Mouse (Mus musculus) forebrain, embryonic 15.5 days (tissue): ENCODE measurements around the gene Trim15. TPM values are rescaled to one million over a fixed set of nuclear protein-coding genes. Genes with fewer than 3 reads are reported as not detected.
A peak's percentile ranks its signal among the peaks of the same experiment; 100 is the strongest.
"Not testable (repeated sequence)": the region's sequence is repeated elsewhere in the genome, so short reads cannot be mapped to it uniquely, and the experiment has no call there.

Experiments
- ATAC-seq: fragments of 200-750 bp; cut with Nextera tagmentation; replicated peaks from 2 replicates; pipeline ENCODE4 v1.8.0; 2017; ENCODE audit warnings: mild to moderate bottlenecking, moderate TSS enrichment, moderate library complexity
- H3K27ac ChIP-seq: fragments of 300-500 bp; sonication (generic); replicated peaks from 2 replicates; pipeline ENCODE4 v1.5.1; 2015; ENCODE audit warnings: mild to moderate bottlenecking, inconsistent platforms
- H3K27me3 ChIP-seq: fragments of 300-500 bp; sonication (generic); 2 replicates; pipeline ENCODE4 v1.6.1; 2015; ENCODE audit warnings: inconsistent platforms
- H3K36me3 ChIP-seq: fragments of 300-500 bp; sonication (generic); 2 replicates; pipeline ENCODE4 v1.6.1; 2015; ENCODE audit warnings: mild to moderate bottlenecking, inconsistent platforms
- H3K4me1 ChIP-seq: fragments of 300-500 bp; sonication (generic); 2 replicates; pipeline ENCODE4 v1.6.1; 2015; ENCODE audit warnings: inconsistent platforms
- H3K4me2 ChIP-seq: fragments of 300-500 bp; sonication (generic); replicated peaks from 2 replicates; pipeline ENCODE4 v1.6.1; 2015; ENCODE audit warnings: mild to moderate bottlenecking, inconsistent platforms
- H3K4me3 ChIP-seq: fragments of 300-500 bp; sonication (generic); 2 replicates; pipeline ENCODE4 v1.5.1; 2015; ENCODE audit warnings: mild to moderate bottlenecking, inconsistent platforms
- H3K9ac ChIP-seq: fragments of 300-500 bp; sonication (generic); replicated peaks from 2 replicates; pipeline ENCODE4 v1.6.1; 2015; ENCODE audit warnings: mild to moderate bottlenecking, inconsistent platforms
- H3K9me3 ChIP-seq: fragments of 300-500 bp; sonication (generic); 2 replicates; pipeline ENCODE4 v1.6.1; 2016; ENCODE audit warnings: inconsistent platforms
- WGBS: fragments of 180-500 bp; shearing (Covaris S2); methylation state at CpG from one replicate; pipeline ENCODE4 v1.1.7; 2015; ENCODE audit warnings: mixed read lengths; 5-methylcytosine and 5-hydroxymethylcytosine counted together
- polyA plus RNA-seq: library from polyadenylated mRNA; unstranded; fragments of >200 nt; fragmentation: Nextera tagmentation; extraction: Ambion mirVana; gene quantifications from 2 replicates; pipeline ENCODE4 v1.2.1, GENCODE M21; 2015

Gene Trim15
- polyA plus RNA-seq, 1 experiment from 2014 or later = 0.18 TPM

GRCm38 (mm10) chr17:36839001-36839400, 28.0 kb downstream of the Trim15 start:
- Histone ChIP-seq H3K9me3 (no peaks in the 10 kb centered on the region), H3K27ac (no peak overlapping the region), H3K4me1 (peaks cover 21% of the 10 kb centered on the region), H3K9ac (no peak overlapping the region), H3K27me3 (no peaks in the 10 kb centered on the region), H3K4me3 (no peak overlapping the region), H3K4me2 (no peak overlapping the region), H3K36me3 (no peaks in the 10 kb centered on the region)
- no peak for ATAC-seq
- whole genome bisulfite sequencing = 92% methylated on average over 5 of the region's 5 CpGs

- peak within 1 kb of the TSS; percentile 66 for H3K4me2 ChIP-seq
- peak within 1 kb of the TSS; percentile 88 for H3K27ac ChIP-seq
- H3K9me3 ChIP-seq = no peaks in the 10 kb centered on the region
- peak within 1 kb of the TSS; percentile 75 for H3K9ac ChIP-seq
- H3K4me3 ChIP-seq = peak within 1 kb of the TSS; percentile 75
- H3K36me3 ChIP-seq = no peaks in the 10 kb centered on the region
- H3K27me3 ChIP-seq = no peaks in the 10 kb centered on the region
- under 1% methylated on average over 57 of the region's 58 CpGs for WGBS
- ATAC-seq = peak; percentile 99
- H3K4me1 ChIP-seq = peaks cover 21% of the 10 kb centered on the region
These were observed 29.9 kb downstream of the Trim15 start, which contains the start of gene Trim26 for GRCm38 (mm10) chr17:36836874-36837647. Gene Trim26, plus strand, starts transcription at chr17:36837134.

GRCm38 (mm10) chr17:36836427-36836812, 30.6 kb downstream of the Trim15 start:
- peak overlapping the region; percentile 52 for H3K9ac ChIP-seq
- no peaks in the 10 kb centered on the region for H3K27me3 ChIP-seq
- H3K4me2 ChIP-seq = peak overlapping the region; percentile 66
- H3K4me1 ChIP-seq = peaks cover 21% of the 10 kb centered on the region
- H3K27ac ChIP-seq = peak overlapping the region; percentile 88
- peak; percentile 50 for ATAC-seq
- peak overlapping the region; percentile 75 for H3K4me3 ChIP-seq
- no peaks in the 10 kb centered on the region for H3K9me3 ChIP-seq
- 13% methylated on average over 3 of the region's 3 CpGs for whole genome bisulfite sequencing
- no peaks in the 10 kb centered on the region for H3K36me3 ChIP-seq

GRCm38 (mm10) chr17:36835591-36836426, 31.2 kb downstream of the Trim15 start:
- Histone ChIP-seq H3K36me3 (no peaks in the 10 kb centered on the region), H3K4me3 (no peak overlapping the region), H3K9me3 (no peaks in the 10 kb centered on the region), H3K4me1 (peaks cover 21% of the 10 kb centered on the region), H3K27me3 (no peaks in the 10 kb centered on the region), H3K27ac (peak overlapping the region; percentile 88; the same call in 1 of the 2 replicates), H3K9ac (no peak overlapping the region), H3K4me2 (peak overlapping the region; percentile 66)
- ATAC-seq = no peak
- 34% methylated on average over 12 of the region's 12 CpGs for WGBS

GRCm38 (mm10) chr17:36832694-36833093, 34.3 kb downstream of the Trim15 start:
- Histone ChIP-seq H3K4me3 (no peak overlapping the region), H3K9ac (no peak overlapping the region), H3K4me1 (peaks cover 13% of the 10 kb centered on the region), H3K36me3 (no peaks in the 10 kb centered on the region), H3K27me3 (no peaks in the 10 kb centered on the region), H3K9me3 (no peaks in the 10 kb centered on the region), H3K27ac (no peak overlapping the region), H3K4me2 (no peak overlapping the region)
- WGBS = 62% methylated on average over 4 of the region's 4 CpGs
- no peak for ATAC-seq

GRCm38 (mm10) chr17:36830470-36830869, 36.5 kb downstream of the Trim15 start:
- whole genome bisulfite sequencing = 78% methylated on average over 3 of the region's 3 CpGs
- no peak overlapping the region for H3K4me3 ChIP-seq
- no peak for ATAC-seq

GRCm38 (mm10) chr17:36828488-36828887, 38.5 kb downstream of the Trim15 start:
- no peaks in the 10 kb centered on the region for H3K4me1 ChIP-seq
- H3K9me3 ChIP-seq = no peaks in the 10 kb centered on the region

More at GRCm38 (mm10) chr17:36830470-36830869, 36.5 kb downstream of the Trim15 start:
- no peaks in the 10 kb centered on the region for H3K4me1 ChIP-seq
- H3K27me3 ChIP-seq = no peaks in the 10 kb centered on the region
- no peak overlapping the region for H3K4me2 ChIP-seq
- H3K27ac ChIP-seq = no peak overlapping the region
- H3K9ac ChIP-seq = no peak overlapping the region
- no peaks in the 10 kb centered on the region for H3K9me3 ChIP-seq
- no peaks in the 10 kb centered on the region for H3K36me3 ChIP-seq

GRCm38 (mm10) chr17:36826002-36826401, 41.0 kb downstream of the Trim15 start:
- H3K4me2 ChIP-seq = 0 out of 2 replicates have a peak overlapping the region, but pooled peaks have one; percentile 26
- H3K36me3 ChIP-seq, H3K4me3 ChIP-seq, H3K9me3 ChIP-seq, H3K4me1 ChIP-seq, H3K27me3 ChIP-seq, H3K27ac ChIP-seq, H3K9ac ChIP-seq: not testable (repeated sequence)
- peak; percentile 89 for ATAC-seq
- 12% methylated on average over 5 of the region's 5 CpGs for WGBS

More at GRCm38 (mm10) chr17:36828488-36828887, 38.5 kb downstream of the Trim15 start:
- Histone ChIP-seq H3K4me2 (no peak overlapping the region), H3K9ac (no peak overlapping the region), H3K27me3 (no peaks in the 10 kb centered on the region), H3K27ac (no peak overlapping the region), H3K4me3 (no peak overlapping the region), H3K36me3 (no peaks in the 10 kb centered on the region)
- no peak for ATAC-seq
- WGBS = 85% methylated on average over 2 of the region's 2 CpGs

GRCm38 (mm10) chr17:36825525-36825924, 41.5 kb downstream of the Trim15 start:
- Histone ChIP-seq H3K4me2 (no peak overlapping the region), H3K27ac (no peak overlapping the region), H3K9me3 (no peaks in the 10 kb centered on the region), H3K9ac (no peak overlapping the region), H3K27me3 (no peaks in the 10 kb centered on the region), H3K4me1 (no peaks in the 10 kb centered on the region), H3K36me3 (no peaks in the 10 kb centered on the region), H3K4me3 (no peak overlapping the region)
- peak; percentile 66 for ATAC-seq
- WGBS = 21% methylated on average over 4 of the region's 4 CpGs

- no peak for ATAC-seq
- Histone ChIP-seq H3K36me3 (no peaks in the 10 kb centered on the region), H3K27me3 (no peaks in the 10 kb centered on the region), H3K9me3 (no peaks in the 10 kb centered on the region), H3K4me2 (no peak overlapping the region), H3K27ac (no peak overlapping the region), H3K9ac (no peak overlapping the region), H3K4me1 (no peaks in the 10 kb centered on the region), H3K4me3 (no peak overlapping the region)
These were observed 43.0 kb downstream of the Trim15 start for GRCm38 (mm10) chr17:36824005-36824404.

- Histone ChIP-seq H3K4me2 (no peak within 1 kb of the TSS), H3K4me1 (no peaks in the 10 kb centered on the region), H3K36me3 (no peaks in the 10 kb centered on the region), H3K9me3 (no peaks in the 10 kb centered on the region), H3K27ac (no peak within 1 kb of the TSS), H3K27me3 (no peaks in the 10 kb centered on the region), H3K9ac (no peak within 1 kb of the TSS), H3K4me3 (no peak within 1 kb of the TSS)
- no peak for ATAC-seq
These were observed 55.1 kb downstream of the Trim15 start, which contains the start of gene H2-M10.6 for GRCm38 (mm10) chr17:36811871-36812270. Gene H2-M10.6, plus strand, starts transcription at chr17:36812171.
